Mouse (Mus musculus): ENCODE data around the gene Bhlhe41. TPM values are rescaled to one million over a fixed set of nuclear protein-coding genes. Genes with fewer than 3 reads are reported as not detected.

Gene Bhlhe41
- total and polyA plus RNA-seq, 3 experiments = 4.7 to 32.3 (median 10.4) TPM

- DNase-seq = peak; percentile 69 to 72
- no peaks in the 10 kb centered on the region for H3K4me1 ChIP-seq (ENCODE audit: control insufficient read depth, insufficient read depth, low read length)
- H3K79me2 ChIP-seq (replicated peaks; ENCODE audit: control insufficient read depth, insufficient read depth, low read length) = no peaks in the 10 kb centered on the region
- TF ChIP-seq CTCF (IDR thresholded peaks at IDR 0.05) (no peak; the same call in 1 of the 2 replicates), EP300 (IDR thresholded peaks at IDR 0.05; ENCODE audit: insufficient read depth, low read depth, low read length) (peak; percentile 66; the same call in 1 of the 2 replicates), POLR2A (IDR thresholded peaks at IDR 0.05; ENCODE audit: insufficient read depth, low read depth, low read length) (no peak)
- H3K4me3 ChIP-seq = no peak overlapping the region
- intact Hi-C loops (cut with DNase I) = loop anchor here (1.0 to 5.0 kb wide), 3 partner anchors 327 to 507 kb away; no protein-coding TSS in a partner anchor
- H3K27ac ChIP-seq = no peak overlapping the region
- no peaks in the 10 kb centered on the region for H3K27me3 ChIP-seq (ENCODE audit: control insufficient read depth, insufficient read depth, low read length)
- H3K9ac ChIP-seq (ENCODE audit: low read depth, low read length) = no peak overlapping the region
- WGBS = 16% methylated on average over 8 of the region's 8 CpGs
- H3K36me3 ChIP-seq (ENCODE audit: control insufficient read depth, insufficient read depth, low read length) = no peaks in the 10 kb centered on the region
Observed at GRCm38 (mm10) chr6:145830117-145830516, 35.2 kb downstream of the Bhlhe41 start.

- WGBS = 78% methylated on average over 16 of the region's 16 CpGs
- Histone ChIP-seq H3K9ac (ENCODE audit: low read depth, low read length) (no peak overlapping the region), H3K27me3 (ENCODE audit: control insufficient read depth, insufficient read depth, low read length) (no peaks in the 10 kb centered on the region), H3K4me1 (ENCODE audit: control insufficient read depth, insufficient read depth, low read length) (no peaks in the 10 kb centered on the region), H3K79me2 (replicated peaks; ENCODE audit: control insufficient read depth, insufficient read depth, low read length) (no peaks in the 10 kb centered on the region), H3K4me3 (no peak overlapping the region), H3K27ac (no peak overlapping the region), H3K36me3 (ENCODE audit: control insufficient read depth, insufficient read depth, low read length) (no peaks in the 10 kb centered on the region)
- intact Hi-C loops (cut with DNase I) = loop anchor here (10.0 kb wide), 1 partner anchor 576 kb away; no protein-coding TSS in a partner anchor
- DNase-seq = no peak
- TF ChIP-seq EP300 (IDR thresholded peaks at IDR 0.05; ENCODE audit: insufficient read depth, low read depth, low read length) = no peak
- TF ChIP-seq CTCF (IDR thresholded peaks at IDR 0.05) = no peak
- no peak for TF ChIP-seq POLR2A (IDR thresholded peaks at IDR 0.05; ENCODE audit: insufficient read depth, low read depth, low read length)
Observed at GRCm38 (mm10) chr6:145829062-145829835, 36.1 kb downstream of the Bhlhe41 start.

- H3K79me2 ChIP-seq (replicated peaks; ENCODE audit: control insufficient read depth, insufficient read depth, low read length) = no peaks in the 10 kb centered on the region
- intact Hi-C loops (cut with DNase I) = loop anchor here (10.0 kb wide), 1 partner anchor 578 kb away; no protein-coding TSS in a partner anchor
- H3K27ac ChIP-seq = no peak overlapping the region
- no peak overlapping the region for H3K4me3 ChIP-seq
- no peaks in the 10 kb centered on the region; the same call in 1 of the 2 replicates for H3K4me1 ChIP-seq (ENCODE audit: control insufficient read depth, insufficient read depth, low read length)
- H3K9ac ChIP-seq (ENCODE audit: low read depth, low read length) = no peak overlapping the region
- over 99% methylated on average over 4 of the region's 4 CpGs for WGBS
- no peaks in the 10 kb centered on the region for H3K36me3 ChIP-seq (ENCODE audit: control insufficient read depth, insufficient read depth, low read length)
- H3K27me3 ChIP-seq (ENCODE audit: control insufficient read depth, insufficient read depth, low read length) = no peaks in the 10 kb centered on the region
- TF ChIP-seq POLR2A (IDR thresholded peaks at IDR 0.05; ENCODE audit: insufficient read depth, low read depth, low read length) (no peak), CTCF (IDR thresholded peaks at IDR 0.05) (no peak)
- no peak for DNase-seq
Observed at GRCm38 (mm10) chr6:145826305-145826704, 39.1 kb downstream of the Bhlhe41 start.

- no peak overlapping the region for H3K27ac ChIP-seq
- 47% methylated on average over 5 of the region's 5 CpGs for WGBS
- H3K4me1 ChIP-seq (ENCODE audit: control insufficient read depth, insufficient read depth, low read length) = no peaks in the 10 kb centered on the region; the same call in 1 of the 2 replicates
- no peaks in the 10 kb centered on the region for H3K36me3 ChIP-seq (ENCODE audit: control insufficient read depth, insufficient read depth, low read length)
- H3K79me2 ChIP-seq (replicated peaks; ENCODE audit: control insufficient read depth, insufficient read depth, low read length) = no peaks in the 10 kb centered on the region
- no peak for DNase-seq
- no peaks in the 10 kb centered on the region for H3K27me3 ChIP-seq (ENCODE audit: control insufficient read depth, insufficient read depth, low read length)
- intact Hi-C loops (cut with DNase I) = loop anchor here (2.0 to 10.0 kb wide), 3 partner anchors 383 to 581 kb away; no protein-coding TSS in a partner anchor
- no peak overlapping the region for H3K9ac ChIP-seq (ENCODE audit: low read depth, low read length)
- TF ChIP-seq CTCF (IDR thresholded peaks at IDR 0.05) (peak; percentile 70), POLR2A (IDR thresholded peaks at IDR 0.05; ENCODE audit: insufficient read depth, low read depth, low read length) (no peak), EP300 (IDR thresholded peaks at IDR 0.05; ENCODE audit: insufficient read depth, low read depth, low read length) (no peak)
- H3K4me3 ChIP-seq = no peak overlapping the region
Observed at GRCm38 (mm10) chr6:145823588-145824234, 41.6 kb downstream of the Bhlhe41 start.

- no peak overlapping the region for H3K4me3 ChIP-seq
- intact Hi-C loops (cut with DNase I) = loop anchor here (2.0 to 10.0 kb wide), 3 partner anchors 382 to 582 kb away; no protein-coding TSS in a partner anchor
- no peak overlapping the region for H3K9ac ChIP-seq (ENCODE audit: low read depth, low read length)
- no peaks in the 10 kb centered on the region for H3K27me3 ChIP-seq (ENCODE audit: control insufficient read depth, insufficient read depth, low read length)
- no peaks in the 10 kb centered on the region for H3K36me3 ChIP-seq (ENCODE audit: control insufficient read depth, insufficient read depth, low read length)
- no peak for DNase-seq
- no peaks in the 10 kb centered on the region; the same call in 1 of the 2 replicates for H3K4me1 ChIP-seq (ENCODE audit: control insufficient read depth, insufficient read depth, low read length)
- 74% methylated on average over 6 of the region's 6 CpGs for WGBS
- no peak overlapping the region for H3K27ac ChIP-seq
- TF ChIP-seq POLR2A (IDR thresholded peaks at IDR 0.05; ENCODE audit: insufficient read depth, low read depth, low read length) (no peak), CTCF (IDR thresholded peaks at IDR 0.05) (no peak), EP300 (IDR thresholded peaks at IDR 0.05; ENCODE audit: insufficient read depth, low read depth, low read length) (no peak)
- H3K79me2 ChIP-seq (replicated peaks; ENCODE audit: control insufficient read depth, insufficient read depth, low read length) = no peaks in the 10 kb centered on the region
Observed at GRCm38 (mm10) chr6:145823103-145823502, 42.3 kb downstream of the Bhlhe41 start.

Data from heart, adult 2 months (tissue).